Mouse (Mus musculus): ENCODE results near the gene C2cd6.
A peak's percentile ranks its signal among the peaks of the same experiment; 100 is the strongest.

The C2cd6 gene

DNA sequence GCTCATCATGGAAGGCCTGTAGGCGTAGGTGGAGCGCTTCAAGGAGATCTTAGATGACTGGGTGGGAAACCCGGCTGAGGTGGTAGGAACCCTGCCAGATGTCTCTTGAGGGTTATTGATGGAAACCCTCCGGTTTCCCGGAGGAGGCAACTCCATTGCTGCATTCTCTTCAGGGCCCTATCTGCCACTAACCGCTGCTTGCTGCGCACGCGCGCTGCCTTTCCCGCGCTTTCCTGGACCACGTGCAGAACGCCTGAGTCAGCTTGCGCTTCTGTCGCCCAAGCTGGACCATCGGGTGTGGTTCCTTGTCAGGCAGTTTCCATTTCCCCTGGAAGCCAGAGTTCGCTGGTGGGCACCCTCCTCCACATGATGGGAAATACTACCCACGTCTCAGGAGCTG, at the start of gene C2cd6:
C2cd6 (minus strand) TSS at position 196 of the 400 bp plus-strand sequence.
- TF ChIP-seq GATA4 (IDR thresholded peaks at IDR 0.05; ENCODE audit: insufficient replicate concordance, low read length): no peak

- no peak for TF ChIP-seq GATA4 (IDR thresholded peaks at IDR 0.05; ENCODE audit: insufficient replicate concordance, low read length)
Measured at GRCm38 (mm10) chr1:59142809-59143208, 48.1 kb upstream of the C2cd6 start.

GRCm38 (mm10) chr1:59134419-59134818, 39.7 kb upstream of the C2cd6 start:
- no peak for TF ChIP-seq GATA4 (IDR thresholded peaks at IDR 0.05; ENCODE audit: insufficient replicate concordance, low read length)

DNA sequence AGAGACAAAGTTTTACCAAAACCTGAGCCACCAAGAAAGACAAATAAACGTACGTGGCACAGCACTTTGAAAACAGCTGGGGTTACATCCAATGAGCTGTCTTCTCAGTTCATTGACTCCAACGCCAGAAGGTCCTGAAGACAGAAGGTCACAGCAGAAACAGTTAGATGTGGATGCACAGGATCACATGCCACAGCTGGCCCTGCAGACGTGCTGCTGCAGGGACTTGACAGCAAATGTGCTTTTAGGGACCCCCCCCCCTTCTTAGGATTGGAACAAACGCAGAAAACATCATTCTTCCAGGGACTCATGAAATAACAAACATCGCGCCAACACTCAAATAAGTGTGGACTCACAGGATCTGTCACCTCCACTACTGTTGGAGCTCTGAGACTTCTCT, 34.2 kb upstream of the C2cd6 start:
- TF ChIP-seq GATA4 (IDR thresholded peaks at IDR 0.05; ENCODE audit: insufficient replicate concordance, low read length): no peak

GRCm38 (mm10) chr1:59125558-59125957, 30.9 kb upstream of the C2cd6 start:
- TF ChIP-seq GATA4 (IDR thresholded peaks at IDR 0.05; ENCODE audit: insufficient replicate concordance, low read length): no peak

GRCm38 (mm10) chr1:59119720-59120457, 25.2 kb upstream of the C2cd6 start, which contains the start of gene Tmem237:
Gene Tmem237 (minus strand): TSS chr1:59120408.
- peak; percentile 9; the same call in 1 of the 2 replicates for TF ChIP-seq GATA4 (IDR thresholded peaks at IDR 0.05; ENCODE audit: insufficient replicate concordance, low read length)

DNA sequence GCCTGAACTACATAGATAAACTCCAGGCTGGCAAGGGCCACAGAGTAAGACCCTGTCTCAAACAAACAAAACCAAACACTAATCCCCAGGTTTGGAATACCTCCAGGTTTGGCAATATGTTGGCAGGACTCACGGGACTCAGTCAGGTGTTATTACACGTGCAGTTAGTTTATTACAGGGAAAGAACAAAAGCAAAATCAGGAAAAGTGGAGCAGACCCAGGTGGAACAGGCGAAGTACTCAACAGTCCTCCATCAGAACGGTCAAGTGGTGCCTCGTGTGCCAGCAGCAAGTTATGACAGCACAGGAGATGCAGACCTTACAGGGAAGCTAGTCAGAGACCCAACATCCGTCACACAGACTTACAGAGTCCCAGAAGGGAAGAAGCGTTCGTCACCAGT, 15.8 kb upstream of the C2cd6 start:
- TF ChIP-seq GATA4 (IDR thresholded peaks at IDR 0.05; ENCODE audit: insufficient replicate concordance, low read length): no peak

DNA sequence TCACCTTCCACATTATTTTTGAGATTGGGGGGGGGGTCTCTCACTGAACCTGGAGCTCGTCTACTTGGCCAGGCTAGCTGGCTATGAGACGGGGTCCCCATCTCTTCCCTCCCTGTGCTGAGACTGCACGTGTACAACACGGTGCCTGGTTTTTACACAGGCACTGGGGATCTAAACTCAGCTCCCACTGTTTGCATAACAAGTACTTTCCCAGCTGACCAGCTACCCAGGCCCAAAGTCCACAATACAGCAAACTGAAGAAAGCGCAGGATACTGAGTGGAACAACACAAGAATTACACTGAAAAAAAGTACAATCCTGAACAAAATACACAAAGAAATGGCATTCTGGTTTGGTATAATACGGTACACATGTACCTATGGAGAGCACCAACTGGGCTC, 7.4 kb upstream of the C2cd6 start:
- TF ChIP-seq GATA4 (IDR thresholded peaks at IDR 0.05; ENCODE audit: insufficient replicate concordance, low read length): no peak

DNA sequence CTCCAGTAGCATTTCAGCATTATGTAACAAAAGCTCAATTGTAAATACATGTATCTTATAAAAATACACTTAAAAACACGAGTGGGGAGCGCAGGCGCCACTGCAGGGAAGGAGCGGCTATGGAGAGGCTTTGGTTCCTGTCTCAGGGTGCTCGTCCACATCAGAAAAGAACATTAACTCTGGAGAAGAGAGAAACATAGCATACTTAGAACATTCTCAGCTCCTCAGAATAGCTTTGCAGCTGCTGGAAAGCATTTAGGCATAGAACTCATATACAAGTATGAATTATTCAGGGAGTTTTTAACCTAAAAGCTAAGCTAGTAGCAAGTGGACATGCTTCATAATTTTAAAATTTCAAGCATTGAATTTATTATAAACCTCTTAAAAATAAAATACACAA, 6.3 kb upstream of the C2cd6 start:
- no peak for TF ChIP-seq GATA4 (IDR thresholded peaks at IDR 0.05; ENCODE audit: insufficient replicate concordance, low read length)

DNA sequence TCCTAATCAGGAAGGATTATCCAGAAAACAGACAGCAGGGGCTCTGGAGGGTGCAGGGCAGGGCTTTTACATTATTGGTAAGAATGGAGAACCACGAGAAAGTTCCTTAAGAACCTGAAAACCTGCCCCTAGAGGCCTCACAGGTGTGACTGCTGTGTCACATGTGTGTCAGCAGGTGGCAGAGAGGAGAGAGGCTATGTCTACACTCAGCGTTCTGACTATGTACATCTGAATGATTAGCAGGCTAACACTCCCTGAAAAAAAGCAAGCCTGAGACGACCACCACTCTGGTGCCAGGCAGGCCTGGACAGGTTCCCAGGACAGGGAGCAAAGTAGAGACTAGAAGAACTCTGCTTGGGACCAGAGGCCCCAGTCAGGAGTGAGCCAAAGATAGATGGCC, 23.8 kb downstream of the C2cd6 start:
- TF ChIP-seq GATA4 (IDR thresholded peaks at IDR 0.05; ENCODE audit: insufficient replicate concordance, low read length): no peak

DNA sequence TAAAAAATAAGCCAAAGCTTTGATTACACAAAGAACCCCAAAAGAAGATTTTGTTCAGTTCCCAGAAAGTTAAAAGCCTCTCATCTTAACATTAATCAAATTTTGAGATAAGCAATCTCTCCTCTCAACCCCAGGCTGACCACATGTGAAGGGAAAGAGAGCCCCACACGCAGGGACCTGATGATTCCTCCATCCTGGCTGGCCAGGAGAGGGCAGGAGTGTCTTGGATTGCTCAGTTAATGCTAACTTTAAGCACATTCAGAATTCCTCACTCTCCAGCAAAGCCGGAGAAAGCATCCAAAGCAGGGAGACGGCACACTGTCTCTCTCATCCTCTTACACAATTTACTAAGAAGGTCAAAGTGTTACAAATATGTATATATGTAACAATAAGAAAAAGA, 26.7 kb downstream of the C2cd6 start:
- TF ChIP-seq GATA4 (IDR thresholded peaks at IDR 0.05; ENCODE audit: insufficient replicate concordance, low read length): no peak

DNA sequence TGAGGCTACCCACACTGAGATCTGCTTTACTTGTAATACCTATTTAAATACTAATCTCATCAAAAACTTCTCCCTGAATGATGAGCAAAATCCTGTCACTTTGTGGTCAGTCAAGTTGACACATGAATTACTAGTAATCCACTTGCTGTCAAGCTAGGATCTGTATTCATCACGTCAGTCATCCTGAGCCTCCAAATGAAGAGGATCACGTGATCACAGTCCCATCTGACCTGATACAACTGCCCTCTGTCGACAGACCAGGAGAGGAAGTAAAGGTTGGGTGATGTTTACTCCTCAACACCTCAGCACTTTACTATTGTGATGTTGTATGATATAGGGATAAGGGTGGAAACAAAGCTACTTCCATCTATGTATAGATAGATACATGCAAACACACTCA, 31.0 kb downstream of the C2cd6 start:
- no peak for TF ChIP-seq GATA4 (IDR thresholded peaks at IDR 0.05; ENCODE audit: insufficient replicate concordance, low read length)

DNA sequence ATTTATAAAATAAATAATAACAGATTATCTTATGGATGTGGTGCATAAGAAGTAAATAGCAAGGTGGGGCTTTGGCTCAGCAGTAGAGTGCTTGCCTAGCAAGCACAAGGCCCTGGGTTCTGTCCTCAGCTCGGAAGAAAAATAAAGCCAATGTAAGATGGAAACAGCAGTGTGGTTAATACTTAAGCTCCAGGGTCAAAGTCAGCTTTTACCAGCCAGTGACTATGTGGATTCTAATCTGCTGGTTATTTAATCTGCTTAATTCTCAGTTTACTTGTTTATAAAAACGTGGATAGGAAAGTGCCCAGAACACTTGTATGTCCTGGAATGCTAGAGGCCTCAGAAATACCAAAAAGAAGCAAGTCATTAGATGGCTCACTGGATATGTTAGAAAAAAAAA, 37.7 kb downstream of the C2cd6 start:
- no peak for TF ChIP-seq GATA4 (IDR thresholded peaks at IDR 0.05; ENCODE audit: insufficient replicate concordance, low read length)

DNA sequence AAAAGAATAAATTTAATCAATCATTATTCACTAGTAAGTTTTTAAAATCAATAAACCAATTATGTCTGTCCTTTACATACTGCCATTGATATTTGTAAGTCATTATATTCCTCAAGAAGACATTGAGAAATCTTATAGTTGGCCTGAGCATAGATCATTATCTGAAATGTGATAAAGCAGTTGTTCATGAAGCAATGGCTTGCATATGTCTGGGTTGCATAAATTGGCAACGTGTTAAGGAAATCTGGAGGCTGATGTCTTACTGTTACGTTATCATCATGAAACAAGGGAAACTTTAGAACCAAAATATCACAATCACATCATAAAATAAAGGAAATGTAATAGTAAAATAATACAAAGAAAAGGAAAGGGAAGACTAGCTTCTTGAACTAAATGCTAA, 43.4 kb downstream of the C2cd6 start:
- no peak for TF ChIP-seq GATA4 (IDR thresholded peaks at IDR 0.05; ENCODE audit: insufficient replicate concordance, low read length)

DNA sequence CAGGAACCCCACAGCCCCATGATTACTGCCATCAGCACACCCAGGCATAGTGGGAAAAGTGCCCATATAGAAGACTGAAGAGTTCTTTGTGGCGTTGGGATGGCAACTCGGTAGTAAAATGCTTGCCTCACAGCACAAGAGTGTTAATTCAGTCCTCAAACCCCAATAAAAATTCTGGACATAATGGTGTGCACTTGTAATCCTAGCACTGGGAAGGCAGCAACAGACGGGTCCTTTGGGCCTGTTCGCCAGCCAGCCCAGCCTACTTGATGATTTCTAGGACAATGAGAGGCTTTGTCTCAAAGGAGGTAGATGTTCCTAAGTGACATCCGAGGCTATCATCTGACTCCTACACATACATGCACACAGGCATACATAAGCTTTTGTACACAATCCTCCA, 57.0 kb downstream of the C2cd6 start:
- no peak for TF ChIP-seq GATA4 (IDR thresholded peaks at IDR 0.05; ENCODE audit: insufficient replicate concordance, low read length)

GRCm38 (mm10) chr1:59021556-59021955, 73.1 kb downstream of the C2cd6 start:
- TF ChIP-seq GATA4 (IDR thresholded peaks at IDR 0.05; ENCODE audit: insufficient replicate concordance, low read length): no peak

DNA sequence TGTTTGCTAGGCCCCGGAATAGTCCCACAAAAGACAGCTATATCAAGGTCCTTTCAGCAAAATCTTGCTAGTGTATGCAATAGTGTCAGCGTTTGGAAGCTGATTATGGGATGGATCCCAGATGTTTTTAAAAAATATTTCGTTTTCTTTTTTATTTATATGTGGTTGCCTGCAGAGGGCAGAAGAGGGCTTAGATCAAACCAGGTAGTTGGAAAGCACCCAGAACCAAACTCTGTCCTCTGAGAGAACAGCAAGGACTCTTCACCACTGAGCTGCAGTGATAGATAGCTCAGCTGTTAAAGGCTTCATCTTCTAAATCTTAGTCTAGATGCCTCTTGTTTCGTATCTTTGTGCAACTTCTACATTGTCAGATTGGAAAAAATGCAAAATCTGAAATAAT, 85.5 kb downstream of the C2cd6 start:
- no peak for TF ChIP-seq GATA4 (IDR thresholded peaks at IDR 0.05; ENCODE audit: insufficient replicate concordance, low read length)
